Mouse (Mus musculus) C2C12 (cell line): Measurements from ENCODE around the gene Plekhd1. TPM values are rescaled to one million over a fixed set of nuclear protein-coding genes. Genes with fewer than 3 reads are reported as not detected.

ENCODE experiments used
- H3K27me3 ChIP-seq: one replicate; pipeline ENCODE4 v1.6.1; 2011; ENCODE audit not compliant: control insufficient read depth, insufficient read depth, insufficient read length
- H3K36me3 ChIP-seq: one replicate; pipeline ENCODE4 v1.6.1; 2011; ENCODE audit not compliant: control insufficient read depth, insufficient read depth
- H3K4me3 ChIP-seq: one replicate; pipeline ENCODE4 v1.5.1; 2011; ENCODE audit warnings: mild to moderate bottlenecking, control low read depth; ENCODE audit not compliant: poor library complexity, insufficient read depth, severe bottlenecking
- H3K79me2 ChIP-seq: one replicate; pipeline ENCODE4 v1.6.1; 2011; ENCODE audit not compliant: control insufficient read depth, insufficient read depth
- H3K79me3 ChIP-seq: one replicate; pipeline ENCODE4 v1.6.1; 2011; ENCODE audit warnings: low read depth, control low read depth
- H3ac ChIP-seq: one replicate; pipeline ENCODE3; 2011; ENCODE audit warnings: low read depth; ENCODE audit not compliant: control insufficient read depth, insufficient read length
- CEBPB ChIP-seq: IDR thresholded peaks from one replicate; pipeline ENCODE4 v1.6.1; 2011; ENCODE audit warnings: low read depth, mild to moderate bottlenecking, control low read depth, moderate library complexity
- CTCF ChIP-seq: IDR thresholded peaks from one replicate; pipeline ENCODE4 v1.5.1; 2011; ENCODE audit not compliant: control insufficient read depth, insufficient read depth, insufficient read length
- FOSL1 ChIP-seq: IDR thresholded peaks from one replicate; pipeline ENCODE4 v1.8.0; 2011; ENCODE audit warnings: mild to moderate bottlenecking, low read length; ENCODE audit not compliant: poor library complexity, insufficient read depth, severe bottlenecking
- MAX ChIP-seq: IDR thresholded peaks from one replicate; pipeline ENCODE4 v1.6.1; 2011; ENCODE audit warnings: mild to moderate bottlenecking, control low read depth
- MYOD1 ChIP-seq: IDR thresholded peaks from one replicate; pipeline ENCODE4 v1.6.1; 2011; ENCODE audit warnings: low read depth; ENCODE audit not compliant: control insufficient read depth, insufficient read length
- MYOG ChIP-seq: IDR thresholded peaks from one replicate; pipeline ENCODE4 v1.6.1; 2011; ENCODE audit not compliant: control insufficient read depth, insufficient read length; ENCODE audit errors: extremely low read depth
- USF1 ChIP-seq: IDR thresholded peaks from one replicate; pipeline ENCODE4 v1.6.1; 2011; ENCODE audit warnings: low read depth, mild to moderate bottlenecking, control low read depth, moderate library complexity
- polyA plus RNA-seq: library from polyadenylated mRNA; unstranded; fragments of >200 nt; fragmentation: generic; extraction: Trizol; gene quantifications from one replicate; pipeline ENCODE4 v1.2.1, GENCODE M21; 2012; ENCODE audit warnings: missing spikeins

Plekhd1 gene
- polyA plus RNA-seq, 1 experiment = 0.01 TPM

DNA sequence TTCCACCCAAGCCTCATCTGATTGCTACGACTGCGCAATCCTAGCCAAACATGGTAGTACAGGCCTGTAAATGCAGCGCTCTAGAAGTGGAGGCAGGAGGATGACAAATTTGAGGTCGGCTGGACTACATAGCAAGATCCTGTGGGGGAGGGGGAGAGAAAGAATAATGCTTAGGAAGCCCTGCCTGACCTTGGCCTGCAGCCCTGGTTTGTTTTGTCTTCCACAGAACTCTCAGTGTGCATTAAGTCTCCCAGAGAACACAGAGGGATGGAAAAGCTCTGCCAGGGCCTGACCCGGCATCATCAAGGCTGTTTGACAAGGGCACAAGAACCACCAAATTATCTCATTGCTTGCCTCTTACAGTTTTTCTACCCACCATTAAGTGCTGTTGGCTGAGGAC, 2.7 kb upstream of the Plekhd1 start:
- TF ChIP-seq USF1 (no peak), MYOD1 (no peak), MAX (no peak), FOSL1 (no peak), CTCF (no peak), CEBPB (no peak), MYOG (no peak)
- Histone ChIP-seq H3K36me3 (no peaks in the 10 kb centered on the region), H3K4me3 (no peak overlapping the region), H3K27me3 (peaks cover 36% of the 10 kb centered on the region), H3K79me2 (no peaks in the 10 kb centered on the region), H3ac (no peak overlapping the region), H3K79me3 (no peaks in the 10 kb centered on the region)

DNA sequence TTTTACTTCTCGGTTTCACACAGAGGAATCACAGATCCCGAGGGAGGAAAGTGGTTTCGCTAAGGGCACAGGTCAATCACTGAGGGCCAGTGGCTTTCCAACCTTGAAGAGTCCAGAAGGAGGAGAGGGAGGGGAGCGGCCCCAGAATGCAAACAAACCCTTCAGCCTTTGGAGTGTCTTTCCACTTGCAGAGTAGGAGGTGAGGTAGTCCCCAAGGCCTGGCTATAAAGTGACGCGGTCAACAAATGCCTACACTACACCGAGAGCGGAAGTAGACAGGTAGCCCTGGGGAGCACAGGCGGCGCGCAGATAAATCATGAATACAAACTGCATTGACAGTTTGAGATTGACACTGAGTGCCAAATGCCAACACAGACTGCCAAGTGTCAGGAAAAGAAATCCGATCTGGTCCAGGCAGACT, 710 bp upstream of the Plekhd1 start:
- Histone ChIP-seq H3ac (no peak overlapping the region), H3K79me2 (no peaks in the 10 kb centered on the region), H3K4me3 (no peak overlapping the region), H3K79me3 (no peaks in the 10 kb centered on the region), H3K36me3 (no peaks in the 10 kb centered on the region), H3K27me3 (peaks cover 45% of the 10 kb centered on the region)
- TF ChIP-seq CEBPB (no peak), FOSL1 (no peak), CTCF (no peak), MYOG (no peak), MAX (no peak), MYOD1 (no peak), USF1 (no peak)

DNA sequence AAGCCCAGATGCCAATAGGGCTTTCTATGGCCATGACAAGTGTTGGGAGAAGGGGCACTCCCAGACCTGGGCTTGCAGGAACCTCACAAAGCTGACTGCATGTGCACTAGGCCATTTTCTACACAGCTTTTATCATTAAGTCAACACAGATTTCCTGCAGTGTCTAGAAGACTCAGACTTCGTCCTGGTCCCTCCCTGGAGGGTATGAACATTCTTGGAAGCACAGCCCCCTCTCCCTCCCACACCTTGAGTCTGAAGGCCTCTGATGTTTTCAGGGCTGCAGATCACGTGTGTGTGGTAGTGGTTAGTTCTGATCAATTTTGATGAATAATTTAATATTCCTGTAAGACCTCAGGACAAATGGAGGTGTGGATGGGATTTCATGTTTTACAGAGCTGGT, 1.3 kb downstream of the Plekhd1 start:
- H3K79me2 ChIP-seq = no peaks in the 10 kb centered on the region
- no peak for TF ChIP-seq CEBPB
- no peak for TF ChIP-seq MYOG
- no peaks in the 10 kb centered on the region for H3K36me3 ChIP-seq
- no peak overlapping the region for H3ac ChIP-seq
- no peak overlapping the region for H3K4me3 ChIP-seq
- peaks cover 47% of the 10 kb centered on the region for H3K27me3 ChIP-seq
- no peaks in the 10 kb centered on the region for H3K79me3 ChIP-seq

DNA sequence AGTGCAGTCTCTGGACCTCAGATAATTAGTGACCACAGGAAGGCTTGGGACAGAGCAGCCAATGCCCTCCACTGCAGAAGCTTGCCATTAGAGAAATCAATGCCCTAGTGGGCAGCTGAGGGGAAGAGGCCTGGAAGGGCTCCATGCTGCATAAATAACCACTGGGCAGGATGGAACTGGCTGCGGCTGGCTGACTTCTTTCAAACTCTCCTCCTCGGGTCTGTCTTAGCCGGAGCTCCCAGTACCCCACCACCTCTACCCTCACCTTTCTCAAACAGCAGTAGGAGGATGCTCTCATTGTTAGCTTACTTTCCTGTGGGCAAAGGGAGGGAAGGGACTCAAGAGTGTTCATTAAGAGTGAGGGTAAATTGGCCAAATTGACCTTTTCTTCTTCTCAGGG, 2.6 kb downstream of the Plekhd1 start:
- Histone ChIP-seq H3K79me2 (no peaks in the 10 kb centered on the region), H3K36me3 (no peaks in the 10 kb centered on the region), H3K4me3 (no peak overlapping the region), H3K27me3 (peaks cover 53% of the 10 kb centered on the region), H3K79me3 (no peaks in the 10 kb centered on the region), H3ac (no peak overlapping the region)
- TF ChIP-seq MYOD1 (no peak), USF1 (no peak), CEBPB (no peak), CTCF (no peak), MYOG (no peak), FOSL1 (no peak), MAX (no peak)

DNA sequence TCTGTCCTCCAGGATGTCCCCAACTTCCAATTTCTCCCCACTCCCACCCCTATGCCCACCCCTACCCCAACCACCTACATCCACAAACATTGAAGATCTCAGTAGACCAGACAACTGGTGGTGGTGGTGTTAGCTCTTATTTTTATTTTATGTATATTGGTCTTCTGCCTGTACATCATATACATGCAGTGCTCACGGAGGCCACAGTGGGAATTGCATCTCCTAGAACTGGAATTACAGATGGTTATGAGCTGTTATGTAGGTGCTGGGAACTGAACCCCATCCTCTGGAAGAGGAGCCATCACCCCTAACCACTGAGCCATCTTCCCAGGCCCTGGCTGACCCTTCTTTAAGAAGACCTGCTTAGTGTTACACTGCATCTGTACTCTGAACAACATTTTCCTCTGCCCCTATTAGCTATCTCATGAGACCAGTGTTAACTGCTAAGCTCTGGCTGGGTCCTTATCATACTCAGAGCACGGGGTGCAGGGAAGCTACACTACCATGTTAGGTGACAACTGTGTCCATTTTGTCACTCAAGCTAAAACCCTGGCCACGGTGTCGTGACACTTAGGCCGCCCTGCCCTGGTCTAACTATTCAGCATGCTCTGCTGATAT, 6.2 kb downstream of the Plekhd1 start:
- no peaks in the 10 kb centered on the region for H3K79me3 ChIP-seq

DNA sequence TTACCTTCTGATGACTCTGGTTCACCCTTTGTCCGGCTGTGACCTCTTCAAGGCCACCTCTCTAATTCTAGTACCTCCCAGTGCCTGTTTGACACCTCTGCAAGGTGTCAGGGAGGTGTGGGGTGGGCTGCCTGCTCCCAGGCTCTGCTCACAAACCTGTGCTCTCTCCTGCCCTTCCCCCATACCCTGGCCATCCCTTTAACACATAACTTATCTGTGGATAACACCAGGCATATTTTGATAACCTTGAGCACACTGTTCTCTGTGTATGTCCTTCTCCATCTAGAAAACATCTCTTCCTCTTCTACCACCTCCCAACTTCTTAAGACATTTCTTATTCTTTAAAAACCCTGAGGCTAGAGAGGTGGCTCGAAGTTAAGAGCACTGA, 6.7 kb downstream of the Plekhd1 start:
- H3ac ChIP-seq = no peak overlapping the region
- no peaks in the 10 kb centered on the region for H3K79me3 ChIP-seq
- peaks cover 43% of the 10 kb centered on the region for H3K27me3 ChIP-seq
- H3K4me3 ChIP-seq = no peak overlapping the region
- no peaks in the 10 kb centered on the region for H3K36me3 ChIP-seq
- no peak for TF ChIP-seq MYOG
- H3K79me2 ChIP-seq = no peaks in the 10 kb centered on the region

More for the DNA sequence above, 6.2 kb downstream of the Plekhd1 start:
- no peaks in the 10 kb centered on the region for H3K79me2 ChIP-seq
- no peak for TF ChIP-seq MYOG
- no peak for TF ChIP-seq CEBPB
- no peaks in the 10 kb centered on the region for H3K36me3 ChIP-seq
- H3K4me3 ChIP-seq = no peak overlapping the region
- H3K27me3 ChIP-seq = peaks cover 44% of the 10 kb centered on the region
- no peak overlapping the region for H3ac ChIP-seq
